Mouse (Mus musculus): ENCODE measurements around the gene Sstr2. TPM values are rescaled to one million over a fixed set of nuclear protein-coding genes. Genes with fewer than 3 reads are reported as not detected.

Sstr2 gene
- polyA plus RNA-seq (2014; fragmentation: Illumina TruSeq; extraction: RNeasy Lipid Tissue Mini Kit (QIAGEN cat#74804); ENCODE audit: low replicate concordance) = not detected

GRCm38 (mm10) chr11:113618672-113619419, at the start of gene Sstr2:
TSS of gene Sstr2 (plus strand) at chr11:113619342.

GRCm38 (mm10) chr11:113648690-113649352, 29.7 kb downstream of the Sstr2 start, which contains the start of gene Cog1:
TSS of gene Cog1 (plus strand) at chr11:113649169.

GRCm38 (mm10) chr11:113649353-113650210, 30.4 kb downstream of the Sstr2 start, which contains the start of gene Slc39a11:
TSS of gene Slc39a11 (minus strand) at chr11:113650079.

Other genes starting within 250 kb of the Sstr2 start
- 3.1 TPM for gene Cog1, start 29.8 kb downstream of the Sstr2 start, polyA plus RNA-seq (2014; fragmentation: Illumina TruSeq; extraction: RNeasy Lipid Tissue Mini Kit (QIAGEN cat#74804); ENCODE audit: low replicate concordance)
- gene Slc39a11, start 30.7 kb downstream of the Sstr2 start, polyA plus RNA-seq (2014; fragmentation: Illumina TruSeq; extraction: RNeasy Lipid Tissue Mini Kit (QIAGEN cat#74804); ENCODE audit: low replicate concordance) = 9.5 TPM
- 7.8 TPM for gene Fam104a, start 64.8 kb downstream of the Sstr2 start, polyA plus RNA-seq (2014; fragmentation: Illumina TruSeq; extraction: RNeasy Lipid Tissue Mini Kit (QIAGEN cat#74804); ENCODE audit: low replicate concordance)
- 3.6 TPM for gene D11Wsu47e, start 65.1 kb downstream of the Sstr2 start, polyA plus RNA-seq (2014; fragmentation: Illumina TruSeq; extraction: RNeasy Lipid Tissue Mini Kit (QIAGEN cat#74804); ENCODE audit: low replicate concordance)
- gene Cpsf4l, start 90.7 kb downstream of the Sstr2 start, polyA plus RNA-seq (2014; fragmentation: Illumina TruSeq; extraction: RNeasy Lipid Tissue Mini Kit (QIAGEN cat#74804); ENCODE audit: low replicate concordance) = not detected
- 1.0 TPM for gene Cdc42ep4, start 132.5 kb downstream of the Sstr2 start, polyA plus RNA-seq (2014; fragmentation: Illumina TruSeq; extraction: RNeasy Lipid Tissue Mini Kit (QIAGEN cat#74804); ENCODE audit: low replicate concordance)

All from small intestine, adult 10 weeks (tissue).